Mouse (Mus musculus) spleen, postnatal 36 days (tissue): ENCODE measurements around the gene Gm20388.
"Not testable (repeated sequence)": the region's sequence is repeated elsewhere in the genome, so short reads cannot be mapped to it uniquely, and the experiment has no call there.

Experiments
- DNase-seq, 2 experiments: peaks; one replicate each; pipeline ENCODE4 v3.0.0; 2022; ENCODE audit warnings: low spot score in 2 of 2, mixed read lengths in 1 of 2

The Gm20388 gene

DNA sequence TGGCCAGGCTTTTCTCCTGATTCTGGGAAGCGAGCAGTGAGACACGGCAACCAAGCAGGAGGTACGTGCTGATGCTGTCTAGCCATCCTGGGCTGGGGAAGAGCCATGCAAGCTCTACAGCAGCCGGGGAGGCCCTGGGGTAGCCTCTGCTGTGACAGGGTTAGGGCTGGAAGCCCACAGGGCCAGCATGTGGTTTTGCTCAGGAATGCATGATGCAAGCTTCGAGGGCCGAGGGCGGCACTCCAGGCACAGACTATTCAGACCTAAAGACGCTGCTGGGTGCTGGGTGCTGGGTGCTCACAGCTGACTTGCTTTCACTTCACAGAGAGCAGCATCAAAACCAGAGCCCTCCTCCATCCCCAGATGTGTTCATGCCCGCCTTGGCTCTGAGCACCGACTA, 1382.8 kb downstream of the Gm20388 start:
- no peak for DNase-seq

DNA sequence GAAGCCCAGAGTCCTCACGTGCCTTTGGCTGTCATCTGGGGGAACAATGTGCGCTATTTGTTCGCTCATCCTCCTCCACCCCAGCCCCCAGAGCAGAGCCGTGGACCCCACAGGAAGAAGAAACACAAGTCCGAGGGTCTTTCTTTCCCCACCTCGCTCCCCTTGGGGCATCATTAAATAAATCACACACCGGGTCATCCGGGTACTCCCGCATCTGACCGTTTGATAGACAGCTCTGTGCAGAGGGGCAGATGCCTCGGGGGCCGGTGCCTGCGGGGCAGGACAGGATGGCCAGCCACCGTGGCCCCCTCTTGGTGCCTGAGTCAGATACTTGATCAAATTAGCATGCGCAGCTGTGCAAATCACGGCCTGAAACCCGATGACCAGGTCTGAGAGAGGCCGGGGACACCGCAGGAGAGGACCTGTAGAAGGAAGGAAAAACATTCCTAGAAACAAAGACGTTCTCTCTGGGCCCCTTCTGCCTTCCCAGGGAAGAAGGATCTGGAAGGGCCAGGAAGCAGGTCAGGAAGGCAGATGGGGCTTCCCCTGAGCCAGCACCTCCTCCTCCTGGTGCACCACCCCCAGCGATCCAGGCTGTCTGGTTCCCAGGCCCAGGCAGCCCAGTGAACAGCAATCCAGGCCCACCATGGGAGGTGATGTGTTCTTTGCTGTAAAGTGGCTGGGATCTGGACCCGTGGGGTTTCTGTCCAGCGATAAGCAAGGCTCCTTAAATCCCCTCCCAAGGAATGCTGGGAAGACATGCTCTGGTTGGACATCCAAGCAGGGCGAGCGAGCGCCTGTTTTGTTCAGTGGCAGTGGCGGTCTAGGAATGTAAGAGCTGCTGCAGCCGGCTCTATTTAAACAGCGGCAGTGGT, 1383.8 kb downstream of the Gm20388 start:
- no peak for DNase-seq

DNA sequence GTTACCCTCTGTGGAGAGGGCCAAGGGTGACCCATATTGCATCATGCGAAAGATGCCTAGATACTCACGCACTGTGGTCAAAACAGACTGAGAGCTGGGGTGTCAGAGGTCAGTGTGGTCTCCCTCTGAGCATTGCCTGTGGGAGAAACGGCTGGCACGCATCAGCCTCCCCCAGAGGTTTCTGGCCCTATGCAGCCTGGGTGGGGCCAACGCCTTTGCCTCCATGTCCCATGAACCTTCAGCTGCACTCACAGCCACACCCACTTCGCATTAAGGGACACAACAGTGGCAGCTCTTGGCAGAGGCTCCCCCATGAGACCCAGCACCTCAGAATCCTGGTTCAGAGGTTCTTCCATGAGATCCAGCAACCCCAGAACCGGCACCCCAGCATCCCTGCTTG, 1385.4 kb downstream of the Gm20388 start:
- no peak for DNase-seq

DNA sequence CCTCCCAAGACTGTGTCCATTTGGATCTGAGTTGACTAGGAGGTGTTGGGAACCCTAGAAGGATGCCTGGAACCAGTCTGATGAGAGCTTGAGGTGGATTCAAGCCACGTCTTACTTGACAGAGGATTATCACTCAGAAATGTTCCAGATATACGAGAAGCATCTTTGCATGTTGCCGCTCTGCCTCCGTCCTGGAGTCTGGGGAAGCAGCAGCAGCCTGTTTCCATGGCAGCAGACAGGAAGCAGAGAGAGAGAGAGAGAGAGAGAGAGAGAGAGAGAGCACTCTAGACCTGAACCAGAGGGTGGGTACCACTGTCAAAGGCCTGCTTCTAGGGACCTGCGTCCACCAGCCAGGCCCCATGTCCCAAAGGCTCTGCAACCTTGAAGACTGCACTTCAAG, 1386.0 kb downstream of the Gm20388 start:
- no peak for DNase-seq

DNA sequence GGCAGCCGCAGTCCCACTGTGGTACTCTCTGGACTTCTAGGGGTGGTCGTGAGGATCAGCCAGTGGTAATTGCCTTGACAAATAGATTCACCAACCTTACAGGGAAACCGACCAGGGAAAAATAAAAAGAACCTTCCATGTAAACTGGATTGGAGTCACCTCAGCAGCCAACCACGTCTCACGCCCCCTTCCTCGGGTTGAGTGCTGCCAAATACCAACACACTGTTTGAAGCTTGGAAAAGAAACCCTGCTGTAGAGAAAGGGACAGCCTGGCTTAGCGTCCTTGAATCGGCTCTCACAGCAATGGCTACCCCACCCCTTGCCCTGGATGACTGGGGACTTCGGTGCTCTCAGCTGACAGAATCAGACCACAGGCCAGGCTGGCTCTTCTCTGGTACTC, 1386.7 kb downstream of the Gm20388 start:
- DNase-seq, result no peak

DNA sequence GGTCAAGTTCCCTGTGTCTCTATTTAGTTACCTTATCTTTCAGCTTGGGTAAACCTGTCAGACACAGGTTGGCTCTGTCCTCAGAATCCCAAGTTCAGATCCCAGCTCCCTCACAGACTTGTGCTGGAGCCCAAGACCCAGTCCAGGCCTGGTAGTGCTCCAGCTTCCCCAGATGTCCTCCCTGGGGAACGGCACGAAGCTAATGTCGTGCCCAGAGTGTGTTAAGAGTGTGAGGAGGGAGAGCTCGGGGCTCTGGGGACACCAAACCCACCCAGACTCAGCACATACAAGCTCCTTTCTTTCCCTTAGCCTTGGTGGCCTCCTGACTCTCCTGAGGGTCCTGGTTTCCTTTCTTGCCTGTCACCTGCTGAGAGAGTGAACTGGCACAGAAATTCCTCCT, 1389.4 kb downstream of the Gm20388 start:
- no peak for DNase-seq

DNA sequence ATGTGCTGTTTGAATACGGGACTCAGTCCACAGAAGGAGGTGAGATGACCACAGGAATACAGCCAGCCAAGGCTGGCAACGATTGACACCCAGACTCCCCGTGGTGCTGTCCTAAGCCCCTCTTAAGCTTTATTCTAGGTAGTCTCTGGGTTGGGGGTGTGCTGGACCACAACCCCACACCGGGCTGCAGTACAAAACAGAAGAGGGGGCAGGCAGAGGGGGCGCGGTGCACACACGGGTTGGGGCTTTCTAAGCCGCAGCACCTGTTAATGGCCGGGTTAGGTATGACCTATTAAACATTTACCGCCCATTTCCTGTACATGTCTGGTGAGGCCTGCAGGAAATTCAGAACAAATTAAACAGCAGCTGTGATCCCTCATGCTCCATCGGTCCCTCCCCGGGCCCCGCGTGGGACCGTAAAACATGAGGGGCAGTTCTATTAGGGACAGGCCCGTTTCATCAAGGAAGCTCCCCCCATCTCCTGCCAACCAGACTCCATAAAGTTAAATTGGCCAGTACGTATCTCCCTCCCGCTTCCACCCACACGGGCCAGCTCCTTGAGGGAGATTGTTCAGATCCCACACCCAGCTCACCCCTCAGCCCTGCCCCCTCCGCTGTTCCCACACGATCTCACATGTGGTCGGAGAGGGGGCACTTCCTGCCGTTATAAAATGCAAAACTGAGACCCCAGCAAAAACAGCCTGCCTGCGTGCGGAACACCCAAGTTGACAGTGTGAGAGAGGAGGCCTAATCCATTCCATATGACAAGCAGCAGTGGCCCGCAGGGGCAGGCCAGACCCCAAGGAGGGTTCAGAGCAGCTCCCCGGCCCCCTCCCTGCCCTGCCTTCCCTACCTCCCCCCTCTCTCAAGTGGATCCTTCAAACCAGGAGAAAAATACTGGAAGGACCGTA, 1390.1 kb downstream of the Gm20388 start:
- peak; percentile 3 to 8 for DNase-seq

DNA sequence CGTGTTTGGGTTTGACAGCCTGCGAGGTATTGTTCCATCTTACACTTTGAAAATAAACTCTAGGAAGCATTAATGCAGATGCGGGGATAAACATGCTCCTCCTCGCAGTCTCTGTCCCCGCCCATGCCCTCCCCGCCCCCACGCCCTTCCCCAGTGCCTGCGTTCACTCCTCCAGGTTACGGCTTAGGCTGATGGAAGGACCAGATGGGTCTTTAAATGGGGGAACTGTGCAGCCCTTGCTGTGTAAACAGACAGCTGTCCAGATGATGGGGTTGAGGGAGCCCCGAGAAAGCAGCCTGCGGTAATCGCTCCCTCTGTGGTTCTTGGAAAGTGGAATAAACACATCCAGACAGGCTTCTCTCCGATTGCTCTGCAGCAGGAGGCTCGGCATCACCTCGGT, 1390.8 kb downstream of the Gm20388 start:
- no peak for DNase-seq

DNA sequence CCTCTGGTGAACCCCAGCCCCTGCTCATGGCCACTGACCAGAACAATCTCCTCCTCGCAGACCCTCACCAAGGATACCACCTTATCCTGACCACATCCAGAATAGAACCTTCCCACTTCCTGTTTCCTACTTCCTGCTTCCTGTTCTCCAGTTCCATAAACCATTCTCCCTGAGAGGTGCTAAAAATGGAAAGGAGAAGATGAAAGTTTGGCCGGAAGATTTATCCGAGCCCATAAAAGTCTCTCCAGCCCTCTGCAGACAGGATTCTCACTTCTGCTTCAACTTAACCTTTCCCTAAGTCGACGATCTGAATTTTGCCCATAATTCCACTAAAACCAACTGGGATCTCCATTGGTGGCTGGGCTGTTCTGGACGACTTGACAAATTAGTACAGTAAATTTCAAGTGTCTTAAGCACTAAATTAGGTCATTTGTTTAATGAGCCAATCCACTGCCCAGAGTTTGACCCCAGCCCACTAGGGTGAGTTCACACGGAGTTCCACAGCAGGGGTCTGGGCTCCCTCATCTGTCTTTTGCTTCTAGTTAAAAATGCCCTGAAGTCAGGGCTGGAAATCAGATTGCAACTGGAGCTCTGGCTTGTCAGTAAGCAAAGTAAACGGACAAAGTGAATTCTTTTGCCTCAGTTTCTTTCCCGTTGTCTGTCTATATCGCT, 1391.5 kb downstream of the Gm20388 start:
- DNase-seq, result no peak

DNA sequence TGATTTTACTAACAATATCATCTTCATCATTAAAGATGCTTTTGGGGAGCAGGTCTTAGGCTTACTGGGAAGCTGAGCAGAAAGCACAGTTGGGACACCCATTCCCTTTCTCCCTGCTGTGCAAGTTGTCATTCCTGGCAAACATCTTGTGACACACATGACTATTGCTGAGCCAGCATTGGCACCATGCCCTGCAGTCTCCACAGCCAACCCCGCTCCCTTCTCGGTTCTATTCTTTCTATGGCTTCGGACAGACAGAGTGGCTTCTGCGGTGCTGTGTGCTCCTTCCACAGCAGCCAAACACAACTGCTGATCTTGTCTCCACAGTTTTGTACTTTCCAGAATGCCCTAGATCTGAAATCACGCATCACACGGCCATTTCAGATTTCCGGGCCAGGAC, 1397.1 kb downstream of the Gm20388 start:
- DNase-seq, result no peak

DNA sequence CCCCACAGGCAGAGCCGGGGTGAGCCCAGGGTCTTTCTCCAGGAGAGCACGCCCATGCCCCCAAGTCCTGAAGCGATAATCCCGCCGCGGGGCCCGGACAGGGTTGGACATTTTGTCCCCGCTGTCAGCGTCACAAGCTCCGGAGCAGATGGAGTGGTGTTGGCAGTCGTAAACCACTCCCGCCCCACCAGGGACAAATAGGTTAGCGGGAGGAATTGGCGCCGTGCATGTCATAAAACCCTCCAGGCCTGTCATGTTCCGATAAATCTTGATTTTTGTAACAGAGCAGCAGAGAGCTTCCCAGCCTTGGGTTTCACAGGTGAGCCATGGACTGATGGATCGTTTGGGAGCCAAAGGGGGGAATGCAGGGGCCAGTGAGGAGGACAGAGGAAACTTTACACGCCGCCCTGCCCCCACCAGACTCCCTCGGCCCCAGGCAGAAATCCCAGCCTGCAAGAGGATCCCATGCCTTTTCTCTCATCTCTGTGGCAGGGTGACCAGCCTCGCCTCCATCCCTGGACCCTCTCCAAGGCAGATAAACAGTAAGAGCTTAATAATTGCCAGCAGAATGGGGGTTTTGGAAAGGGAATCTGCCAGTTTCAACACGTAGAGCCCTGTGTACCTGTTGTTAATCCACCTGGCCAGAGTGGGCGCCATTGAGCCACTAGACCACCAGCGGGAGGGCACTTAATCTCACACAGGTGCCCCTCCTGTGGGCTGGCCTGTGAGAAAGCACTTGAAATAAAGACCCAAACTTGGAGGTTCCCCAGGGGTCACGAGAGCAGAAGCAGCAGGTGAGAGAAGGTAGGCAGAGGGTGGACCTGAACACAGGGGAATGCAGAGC, 1400.6 kb downstream of the Gm20388 start:
- no peak for DNase-seq

DNA sequence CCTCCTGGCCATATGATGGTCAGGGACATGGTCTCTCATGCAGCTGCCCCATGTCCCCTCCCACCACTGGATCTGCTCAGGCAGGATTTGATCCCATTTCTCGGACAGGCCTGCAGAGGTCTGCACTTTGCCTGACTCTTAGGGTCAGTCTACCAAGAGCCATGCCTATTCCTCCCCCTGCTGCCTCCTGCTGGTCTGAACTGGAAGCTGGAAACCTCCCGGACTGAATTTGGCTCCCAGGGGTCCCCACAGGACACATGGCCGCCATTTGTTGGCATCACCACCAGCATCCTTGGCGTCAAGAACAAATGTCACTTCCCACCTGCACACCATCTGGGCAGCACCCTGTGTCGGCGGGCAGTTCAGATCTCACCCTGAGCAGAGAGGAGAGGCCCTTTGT, 1402.8 kb downstream of the Gm20388 start:
- no peak for DNase-seq

DNA sequence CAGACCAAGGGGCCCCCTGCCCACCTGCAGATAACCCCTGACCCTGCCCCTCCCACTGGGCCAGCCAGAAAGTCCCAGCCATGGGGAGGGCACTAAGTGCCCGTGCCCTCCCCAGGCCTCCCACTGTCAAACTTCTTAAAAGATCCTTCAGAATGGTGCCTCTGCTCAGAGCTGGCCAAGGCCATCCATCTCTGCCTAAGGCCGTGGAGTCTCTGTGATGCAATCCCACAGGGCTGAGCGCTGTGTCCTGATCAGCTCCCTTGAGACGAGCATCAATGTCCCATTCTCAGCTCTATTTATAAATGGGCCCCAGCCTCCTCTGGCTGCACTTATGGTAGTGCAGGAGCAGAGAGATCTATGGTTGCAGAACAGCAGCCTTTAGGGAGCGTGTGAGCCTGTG, 1403.4 kb downstream of the Gm20388 start:
- DNase-seq, result no peak

DNA sequence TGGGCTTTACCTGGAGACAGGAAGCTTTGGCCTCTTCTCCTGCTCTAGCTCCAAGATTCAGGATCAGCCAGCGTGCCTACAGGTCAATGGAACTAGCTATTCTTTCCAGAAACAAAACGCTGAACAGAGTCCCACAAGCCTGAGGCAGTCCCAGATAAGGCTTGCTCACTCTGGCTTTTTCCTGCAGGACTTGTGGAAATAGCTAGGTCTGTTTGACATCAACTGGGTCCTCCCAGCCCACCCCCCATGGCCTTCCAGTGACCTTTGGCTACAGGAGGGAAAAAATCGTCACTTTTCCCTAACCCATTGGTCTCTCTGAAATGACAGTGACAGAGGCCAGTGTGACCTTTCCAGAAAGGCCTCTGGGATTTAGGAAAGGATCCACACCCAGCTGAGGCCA, 1404.9 kb downstream of the Gm20388 start:
- DNase-seq, result no peak

DNA sequence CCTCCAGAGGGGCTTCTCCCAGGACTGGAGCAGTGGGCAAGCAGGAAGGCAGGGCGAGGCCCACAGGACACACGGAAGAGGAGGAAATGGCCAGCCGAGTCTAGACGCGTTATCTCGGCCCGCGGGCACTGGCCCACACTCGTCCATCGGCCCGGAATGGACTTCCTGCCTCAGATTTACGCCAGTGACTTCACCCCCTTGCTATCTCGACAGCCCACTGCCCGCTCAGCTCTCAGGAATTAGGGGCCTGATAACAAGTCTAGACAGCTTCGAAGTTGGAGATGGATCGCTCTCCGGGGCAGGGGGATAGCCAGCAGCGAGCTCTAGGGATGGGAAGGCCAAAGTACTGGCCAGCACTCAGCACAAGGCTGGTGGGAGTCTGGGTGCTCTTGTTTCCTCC, 1405.4 kb downstream of the Gm20388 start:
- no peak for DNase-seq

DNA sequence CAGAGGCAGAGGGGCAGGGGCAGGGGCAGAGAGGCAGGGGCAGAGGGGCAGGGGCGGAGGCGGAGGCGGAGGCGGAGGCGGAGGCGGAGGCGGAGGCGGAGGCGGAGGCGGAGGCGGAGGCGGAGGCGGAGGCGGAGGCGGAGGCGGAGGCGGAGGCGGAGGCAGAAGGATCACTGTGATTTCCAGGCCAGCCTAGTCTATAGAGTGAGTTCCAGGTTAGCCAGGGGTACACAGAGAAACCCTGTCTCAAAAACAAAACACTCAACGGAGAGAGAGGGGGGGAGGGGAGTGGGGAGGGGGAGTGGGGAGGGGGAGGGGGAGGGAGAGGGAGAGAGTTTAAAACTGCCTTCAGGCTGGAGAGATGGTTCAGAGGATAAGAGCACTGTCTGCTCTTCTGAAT, 1408.1 kb downstream of the Gm20388 start:
- not testable (repeated sequence) for DNase-seq

DNA sequence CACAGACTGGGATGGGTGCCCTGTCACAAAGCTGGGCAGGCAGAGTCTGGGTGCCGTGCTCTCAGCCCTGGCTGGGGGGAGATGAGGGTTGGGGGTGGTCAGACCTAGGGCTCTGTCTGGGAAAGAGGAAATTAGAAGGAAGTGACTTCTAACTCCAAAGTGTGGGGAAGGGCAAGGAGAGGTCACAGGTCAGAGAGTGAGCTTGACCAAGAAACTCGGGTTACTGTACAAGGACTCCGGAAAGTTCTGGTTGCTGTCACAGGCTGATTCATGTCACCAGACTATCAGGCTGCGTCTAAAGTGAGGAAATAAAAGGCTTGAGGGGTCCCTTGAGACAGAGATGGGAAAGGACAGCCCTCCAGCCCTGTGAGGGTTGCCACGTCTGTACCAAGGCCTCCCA, 1408.8 kb downstream of the Gm20388 start:
- no peak for DNase-seq

DNA sequence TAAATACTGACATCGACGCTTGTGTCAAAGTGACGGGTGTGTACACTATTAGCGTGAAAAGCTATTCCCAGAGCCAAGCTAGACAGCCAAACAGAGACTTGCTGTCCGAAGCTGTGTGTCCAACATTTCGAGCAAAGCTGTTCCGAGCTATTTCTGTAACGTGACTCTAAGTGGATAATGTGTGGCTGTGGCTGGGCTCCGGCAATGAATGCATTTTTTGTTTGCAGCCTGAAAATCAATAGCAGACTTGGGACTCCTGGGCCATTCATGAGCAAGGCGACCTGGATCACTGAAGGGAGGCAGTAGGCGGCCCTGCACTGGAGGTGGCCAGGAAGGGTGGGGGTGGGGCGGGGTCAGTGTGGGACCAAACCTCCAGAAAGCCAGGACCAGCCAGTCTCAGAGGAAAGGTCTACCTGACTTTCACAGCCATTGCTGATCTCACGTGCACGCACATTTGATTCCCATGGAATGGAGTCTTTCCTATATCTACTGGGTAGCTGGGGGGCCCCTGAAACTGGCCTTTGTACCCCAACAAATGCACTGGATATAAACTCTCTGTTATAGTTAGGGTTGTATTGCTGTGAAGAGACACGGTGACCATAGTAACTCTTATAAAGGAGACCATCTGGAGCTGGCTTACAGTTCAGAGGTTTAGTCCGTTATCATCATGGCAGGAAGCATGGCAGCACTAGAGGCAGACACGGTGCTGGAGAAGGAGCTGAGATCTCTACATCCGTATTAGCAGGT, 1415.7 kb downstream of the Gm20388 start:
- DNase-seq, result no peak

DNA sequence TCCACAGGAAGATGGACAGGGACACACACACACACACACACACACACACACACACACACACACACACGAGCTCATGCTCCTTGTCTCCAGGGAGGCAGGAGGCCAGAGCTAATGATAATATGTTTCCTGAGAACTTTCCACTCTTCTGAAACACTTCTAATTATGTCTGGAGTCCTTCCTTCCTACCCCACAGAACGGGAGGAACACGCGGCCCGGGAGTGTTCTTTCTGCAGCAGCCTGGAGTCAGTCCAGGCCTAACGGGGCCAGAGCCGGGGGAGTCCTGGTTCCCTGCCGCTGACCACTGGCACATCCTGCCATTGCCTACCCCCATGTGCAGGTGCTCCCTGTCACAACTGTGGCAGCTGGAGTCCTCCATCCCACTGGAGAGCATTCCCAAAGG, 1421.8 kb downstream of the Gm20388 start:
- no peak for DNase-seq
